In genomic region chr9:115604968-115605682, GRCm38 (mm10) we compare ENCODE assay signal across 13 mouse cellular contexts.
DNase-seq lines count a peak whose midpoint lies in the region; ATAC-seq and TF ChIP-seq lines count a peak whose summit lies in the region.
"Had no signal": no experiment of that assay in that cellular context is flagged by ENCODE, and none has a peak within 500 bp of the region (broad histone marks: within the 10 kb centered on the region; RNA-seq: fewer than 3 reads in every experiment).

No protein-coding gene starts in this region.

- peak; percentile 67 for ATAC-seq in forebrain, embryonic 14.5 days
- peak; percentile 72 for ATAC-seq in hindbrain, embryonic 16.5 days
- ATAC-seq in neural tube, embryonic 12.5 days (ENCODE audit: low FRiP score, low read depth), result peak; percentile 55; the same call in 1 of the 2 replicates
- no peak for ATAC-seq in erythroid progenitor cell, adult 5-6 weeks (replicated peaks; ENCODE audit: low FRiP score, poor library complexity, severe bottlenecking)
- ATAC-seq in megakaryocyte progenitor cell, adult 5-6 weeks (replicated peaks; ENCODE audit: poor library complexity), result no peak

- H3K9me3 ChIP-seq in forebrain, embryonic 14.5 days (replicated peaks; ENCODE audit: control insufficient read depth, low read length), result no peaks in the 10 kb centered on the region
- H3K9me3 ChIP-seq in hindbrain, embryonic 16.5 days (ENCODE audit: control insufficient read depth, low read length), result no peaks in the 10 kb centered on the region
- no peaks in the 10 kb centered on the region for H3K9me3 ChIP-seq in neural tube, embryonic 12.5 days
- H3K9me3 ChIP-seq: embryonic facial prominence, embryonic 13.5 days; limb, embryonic 12.5 days had no signal

- H3K4me3 ChIP-seq in kidney, adult 2 months (ENCODE audit: insufficient read depth, low read depth, low read length), result no peak overlapping the region
- H3K4me3 ChIP-seq in forebrain, embryonic 14.5 days (ENCODE audit: low read depth, low read length), result no peak overlapping the region
- H3K4me3 ChIP-seq in hindbrain, embryonic 16.5 days (ENCODE audit: low read length), result no peak overlapping the region
- no peak overlapping the region for H3K4me3 ChIP-seq in neural tube, embryonic 12.5 days
- H3K4me3 ChIP-seq: embryonic facial prominence, embryonic 13.5 days; heart, embryonic 12.5 days; limb, embryonic 12.5 days had no signal

- no peaks in the 10 kb centered on the region for H3K4me1 ChIP-seq in kidney, adult 2 months (ENCODE audit: control insufficient read depth, insufficient read depth, low read length)
- peaks cover 8% of the 10 kb centered on the region; the same call in 1 of the 2 replicates for H3K4me1 ChIP-seq in forebrain, embryonic 14.5 days (ENCODE audit: control insufficient read depth, insufficient read depth, low read length)
- H3K4me1 ChIP-seq in hindbrain, embryonic 16.5 days (ENCODE audit: control insufficient read depth, insufficient read depth, low read depth, low read length), result no peaks in the 10 kb centered on the region; the same call in none of the 2 replicates
- peaks cover 4% of the 10 kb centered on the region; the same call in 1 of the 2 replicates for H3K4me1 ChIP-seq in neural tube, embryonic 12.5 days
- H3K4me1 ChIP-seq: heart, embryonic 12.5 days had no signal

- H3K27me3 ChIP-seq in kidney, adult 2 months (replicated peaks; ENCODE audit: control insufficient read depth, insufficient read depth, low read length), result no peaks in the 10 kb centered on the region
- H3K27me3 ChIP-seq in forebrain, embryonic 14.5 days (replicated peaks; ENCODE audit: control insufficient read depth, insufficient read depth, low read length), result no peaks in the 10 kb centered on the region
- H3K27me3 ChIP-seq in hindbrain, embryonic 16.5 days (replicated peaks; ENCODE audit: control insufficient read depth, insufficient read depth, low read length), result no peaks in the 10 kb centered on the region
- no peaks in the 10 kb centered on the region for H3K27me3 ChIP-seq in neural tube, embryonic 12.5 days (replicated peaks)
- H3K27me3 ChIP-seq: embryonic facial prominence, embryonic 13.5 days; heart, embryonic 12.5 days; limb, embryonic 12.5 days had no signal

- no peaks in the 10 kb centered on the region for H3K36me3 ChIP-seq in kidney, adult 2 months (ENCODE audit: control insufficient read depth, insufficient read depth, low read length)
- H3K36me3 ChIP-seq in forebrain, embryonic 14.5 days (ENCODE audit: control insufficient read depth, insufficient read depth, low read length), result no peaks in the 10 kb centered on the region
- H3K36me3 ChIP-seq in hindbrain, embryonic 16.5 days (ENCODE audit: control insufficient read depth, insufficient read depth, low read length), result no peaks in the 10 kb centered on the region
- H3K36me3 ChIP-seq in neural tube, embryonic 12.5 days, result no peaks in the 10 kb centered on the region
- H3K36me3 ChIP-seq: embryonic facial prominence, embryonic 13.5 days; heart, embryonic 12.5 days; limb, embryonic 12.5 days had no signal

- WGBS in kidney, adult 2 months, result 77% methylated on average over 14 of the region's 14 CpGs
- 69% methylated on average over 14 of the region's 14 CpGs for WGBS in forebrain, embryonic 14.5 days
- 33% methylated on average over 14 of the region's 14 CpGs for WGBS in hindbrain, embryonic 16.5 days
- 72% methylated on average over 14 of the region's 14 CpGs for WGBS in neural tube, embryonic 12.5 days

- TF ChIP-seq POLR2A in kidney, adult 2 months (IDR thresholded peaks at IDR 0.05; ENCODE audit: low read depth, low read length), result no peak

- no peak overlapping the region for H3K4me2 ChIP-seq in forebrain, embryonic 14.5 days (ENCODE audit: low read length)
- H3K4me2 ChIP-seq in hindbrain, embryonic 16.5 days (ENCODE audit: low read length), result 0 out of 2 replicates have a peak overlapping the region, but pooled peaks have one; percentile 2
- no peak overlapping the region for H3K4me2 ChIP-seq in neural tube, embryonic 12.5 days (replicated peaks)
- H3K4me2 ChIP-seq: embryonic facial prominence, embryonic 13.5 days; heart, embryonic 12.5 days; limb, embryonic 12.5 days had no signal

- no peak for TF ChIP-seq CTCF in kidney, adult 2 months (conservative IDR thresholded peaks at IDR 0.05; ENCODE audit: insufficient read depth, insufficient read length, low read depth, low read length)

- no peak overlapping the region for H3K9ac ChIP-seq in forebrain, embryonic 14.5 days (ENCODE audit: low read length)
- no peak overlapping the region for H3K9ac ChIP-seq in hindbrain, embryonic 16.5 days (ENCODE audit: low read depth, low read length)
- H3K9ac ChIP-seq in neural tube, embryonic 12.5 days, result no peak overlapping the region
- H3K9ac ChIP-seq: embryonic facial prominence, embryonic 13.5 days; heart, embryonic 12.5 days; limb, embryonic 12.5 days had no signal

- peak; percentile 1 for DNase-seq in kidney, adult 2 months
- DNase-seq in kidney, adult 8-10 months, result no peak
- peak; percentile 37 for DNase-seq in forebrain, embryonic 14.5 days (ENCODE audit: low spot score)
- DNase-seq in urinary bladder, postnatal 14 days (ENCODE audit: low spot score), result no peak
- DNase-seq: thymus, postnatal 4 days had no signal

- H3K27ac ChIP-seq in kidney, adult 2 months (ENCODE audit: insufficient read depth, low read depth, low read length), result no peak overlapping the region
- H3K27ac ChIP-seq in forebrain, embryonic 14.5 days (ENCODE audit: low read depth, low read length), result peak overlapping the region; percentile 16; the same call in 1 of the 2 replicates
- peak overlapping the region; percentile 69 for H3K27ac ChIP-seq in hindbrain, embryonic 16.5 days (ENCODE audit: low read depth, low read length)
- no peak overlapping the region for H3K27ac ChIP-seq in neural tube, embryonic 12.5 days
- H3K27ac ChIP-seq: embryonic facial prominence, embryonic 13.5 days; limb, embryonic 12.5 days; macrophage had no signal

Comparison
In these comparisons a context has a peak if more than half of its experiments do, and no peak if none do; other contexts are left out.
1. DNase-seq: peak in kidney, adult 2 months (single experiment) and forebrain, embryonic 14.5 days (single experiment); none in kidney, adult 8-10 months (0 of 2) and urinary bladder, postnatal 14 days (single experiment).
2. H3K27ac ChIP-seq: peak in forebrain, embryonic 14.5 days (single experiment) and hindbrain, embryonic 16.5 days (single experiment); none in kidney, adult 2 months (single experiment) and neural tube, embryonic 12.5 days (single experiment).
3. ATAC-seq: peak in forebrain, embryonic 14.5 days (single experiment), hindbrain, embryonic 16.5 days (single experiment) and neural tube, embryonic 12.5 days (single experiment); none in erythroid progenitor cell, adult 5-6 weeks (single experiment) and megakaryocyte progenitor cell, adult 5-6 weeks (single experiment).